Mouse (Mus musculus) gastrocnemius, adult 8-10 months (tissue): ENCODE data around the gene Med24. TPM values are rescaled to one million over a fixed set of nuclear protein-coding genes. Genes with fewer than 3 reads are reported as not detected.

Experiments
- DNase-seq, 2 experiments: peaks; one replicate each; pipeline ENCODE4 v3.0.0; 2022; ENCODE audit warnings: low spot score in 2 of 2
- total RNA-seq, 4 experiments: library from RNA; stranded (reverse); gene quantifications; 2 replicates each; pipeline ENCODE4 v1.2.4; 2022

Med24 gene
- 10 to 100 TPM; 42.2 to 48.4 (median 47.9) TPM for total RNA-seq

- peak in 1 of 2 experiments; percentile 84 for DNase-seq
Measured at GRCm38 (mm10) chr11:98729119-98729588, at the start of gene Med24. Gene Med24, minus strand, starts transcription at chr11:98729435.

- DNase-seq, result no peak
Measured at GRCm38 (mm10) chr11:98777888-98778287, 48.7 kb upstream of the Med24 start.

- peak in 1 of 2 experiments; percentile 46 for DNase-seq
Measured at GRCm38 (mm10) chr11:98776843-98777590, 47.8 kb upstream of the Med24 start.

GRCm38 (mm10) chr11:98776052-98776764, 47.0 kb upstream of the Med24 start:
- no peak for DNase-seq

- DNase-seq, result peak; percentile 99 to 100
Measured at GRCm38 (mm10) chr11:98775348-98776051, 46.3 kb upstream of the Med24 start.

GRCm38 (mm10) chr11:98774582-98775347, 45.5 kb upstream of the Med24 start, which contains the start of gene Nr1d1:
Gene Nr1d1, minus strand, starts transcription at chr11:98775333.
- no peak for DNase-seq

- DNase-seq, result peak; percentile 100
Measured at GRCm38 (mm10) chr11:98773635-98774295, 44.5 kb upstream of the Med24 start.

- DNase-seq, result peak; percentile 81 to 90
Measured at GRCm38 (mm10) chr11:98772667-98773171, 43.5 kb upstream of the Med24 start.

- DNase-seq, result no peak
Measured at GRCm38 (mm10) chr11:98771844-98772525, 42.8 kb upstream of the Med24 start.

- no peak for DNase-seq
Measured at GRCm38 (mm10) chr11:98771131-98771530, 41.9 kb upstream of the Med24 start.

- DNase-seq, result no peak
Measured at GRCm38 (mm10) chr11:98770096-98770975, 41.1 kb upstream of the Med24 start.

- DNase-seq, result no peak
Measured at GRCm38 (mm10) chr11:98769007-98769954, 40.0 kb upstream of the Med24 start.

- DNase-seq, result peak in 1 of 2 experiments; percentile 54
Measured at GRCm38 (mm10) chr11:98768127-98769006, 39.1 kb upstream of the Med24 start.

- no peak for DNase-seq
Measured at GRCm38 (mm10) chr11:98767713-98768112, 38.5 kb upstream of the Med24 start.

- DNase-seq, result peak in 1 of 2 experiments; percentile 59
Measured at GRCm38 (mm10) chr11:98767276-98767675, 38.0 kb upstream of the Med24 start.

GRCm38 (mm10) chr11:98766816-98767215, 37.6 kb upstream of the Med24 start:
- DNase-seq, result no peak
